Mouse (Mus musculus) hindbrain, embryonic 15.5 days (tissue): ENCODE results near the gene Xlr4a. TPM values are rescaled to one million over a fixed set of nuclear protein-coding genes. Genes with fewer than 3 reads are reported as not detected.

Experiments used
- ATAC-seq: fragments of 200-750 bp; cut with Nextera tagmentation; 2 replicates; pipeline ENCODE4 v1.8.0; 2017; ENCODE audit warnings: low read depth, moderate number of reproducible peaks, moderate TSS enrichment; ENCODE audit not compliant: low FRiP score
- H3K27ac ChIP-seq: fragments of 300-500 bp; sonication (generic); replicated peaks from 2 replicates; pipeline ENCODE4 v1.5.1; 2015; ENCODE audit warnings: mild to moderate bottlenecking, inconsistent platforms
- H3K27me3 ChIP-seq: fragments of 300-500 bp; sonication (generic); 2 replicates; pipeline ENCODE4 v1.6.1; 2015; ENCODE audit warnings: control low read depth, inconsistent platforms
- H3K36me3 ChIP-seq: fragments of 300-500 bp; sonication (generic); 2 replicates; pipeline ENCODE4 v1.6.1; 2015; ENCODE audit warnings: control low read depth, inconsistent platforms
- H3K4me1 ChIP-seq: fragments of 300-500 bp; sonication (generic); replicated peaks from 2 replicates; pipeline ENCODE4 v1.6.1; 2015; ENCODE audit warnings: control low read depth, inconsistent platforms
- H3K4me2 ChIP-seq: fragments of 300-500 bp; sonication (generic); 2 replicates; pipeline ENCODE4 v1.6.1; 2015; ENCODE audit warnings: moderate library complexity, mild to moderate bottlenecking, inconsistent platforms
- H3K4me3 ChIP-seq: fragments of 300-500 bp; sonication (generic); 2 replicates; pipeline ENCODE4 v1.5.1; 2015; ENCODE audit warnings: mild to moderate bottlenecking, inconsistent platforms
- H3K9ac ChIP-seq: fragments of 300-500 bp; sonication (generic); 2 replicates; pipeline ENCODE4 v1.6.1; 2015; ENCODE audit warnings: inconsistent platforms
- H3K9me3 ChIP-seq: fragments of 300-500 bp; sonication (generic); 2 replicates; pipeline ENCODE4 v1.6.1; 2016; ENCODE audit warnings: control low read depth, inconsistent platforms
- WGBS: fragments of 180-500 bp; shearing (Covaris S2); methylation state at CpG from one replicate; pipeline ENCODE4 v1.1.7; 2015; 5-methylcytosine and 5-hydroxymethylcytosine counted together
- polyA plus RNA-seq: library from polyadenylated mRNA; unstranded; fragments of >200 nt; fragmentation: Nextera tagmentation; extraction: Ambion mirVana; gene quantifications from 2 replicates; pipeline ENCODE4 v1.2.1, GENCODE M21; 2015

Gene Xlr4a
- polyA plus RNA-seq, 1 experiment from 2014 or later, result 0.74 TPM

DNA sequence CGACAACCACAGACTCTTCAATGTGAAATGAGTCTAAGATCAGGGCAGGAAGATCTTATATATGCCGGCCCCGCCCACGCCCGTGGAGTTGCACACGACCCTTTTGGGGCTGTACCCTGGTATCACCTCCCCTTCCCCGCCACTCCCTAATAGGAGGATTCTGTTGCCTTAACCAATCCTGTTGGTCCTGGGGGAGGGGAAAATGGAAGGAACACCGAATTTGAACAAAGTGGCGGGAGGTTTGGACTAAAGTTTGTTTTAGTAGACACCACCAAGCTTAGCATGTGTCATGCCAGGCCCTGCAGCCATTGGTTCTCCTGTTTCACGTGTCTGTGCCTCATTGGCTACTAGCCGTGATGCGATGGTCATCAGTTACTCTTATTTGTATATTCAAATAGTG is 42.6 kb downstream of the Xlr4a start:
- H3K4me2 ChIP-seq, result no peak overlapping the region
- H3K27ac ChIP-seq, result no peak overlapping the region
- H3K4me1 ChIP-seq, result no peaks in the 10 kb centered on the region
- no peak overlapping the region for H3K4me3 ChIP-seq
- no peaks in the 10 kb centered on the region for H3K27me3 ChIP-seq
- no peaks in the 10 kb centered on the region for H3K36me3 ChIP-seq
- 87% methylated on average over 12 of the region's 12 CpGs for WGBS
- no peak overlapping the region for H3K9ac ChIP-seq
- no peak for ATAC-seq
- no peaks in the 10 kb centered on the region for H3K9me3 ChIP-seq

DNA sequence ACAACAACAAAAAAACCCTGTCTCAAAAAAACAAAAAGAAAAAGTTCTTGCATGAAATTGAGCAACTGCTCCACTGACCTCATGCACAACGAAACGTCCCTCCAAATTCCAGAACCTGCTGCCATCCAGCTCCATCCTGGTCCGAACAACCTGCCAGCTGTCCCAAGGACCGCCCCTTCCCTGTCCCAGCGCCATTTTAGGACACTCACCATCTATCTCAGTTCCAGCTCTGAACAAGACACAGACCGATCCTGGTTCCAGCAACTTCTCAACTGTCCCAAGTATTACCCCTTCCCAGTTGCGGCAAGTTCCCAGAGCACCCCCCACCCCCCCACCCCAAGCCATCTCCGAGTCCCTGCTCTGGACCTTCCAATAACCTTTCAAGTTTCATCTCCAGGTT is 43.4 kb downstream of the Xlr4a start:
- Histone ChIP-seq H3K27me3 (no peaks in the 10 kb centered on the region), H3K9me3 (no peaks in the 10 kb centered on the region), H3K4me3 (no peak overlapping the region), H3K4me2 (no peak overlapping the region), H3K9ac (no peak overlapping the region), H3K27ac (no peak overlapping the region), H3K4me1 (no peaks in the 10 kb centered on the region), H3K36me3 (no peaks in the 10 kb centered on the region)
- 87% methylated on average over 8 of the region's 8 CpGs for WGBS
- no peak for ATAC-seq

DNA sequence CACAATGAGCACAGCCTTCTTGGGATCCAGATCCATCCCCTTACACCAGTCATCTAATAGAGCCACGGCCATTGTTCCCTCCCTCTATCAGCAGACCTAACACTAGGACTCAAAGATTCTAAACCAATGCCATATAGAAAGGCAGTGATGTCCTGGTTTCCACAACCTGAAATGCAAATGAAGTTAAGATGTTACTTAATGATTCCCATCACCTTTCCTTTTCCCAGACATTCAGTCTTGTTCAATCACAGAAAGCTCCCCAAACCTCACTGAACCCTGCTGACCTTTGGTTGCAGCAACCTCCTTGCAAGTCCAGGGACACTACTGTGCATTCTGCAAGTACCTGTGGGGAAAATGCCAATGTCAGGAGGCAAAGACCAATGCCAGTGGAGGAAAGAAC is 45.3 kb downstream of the Xlr4a start, which contains the start of gene Pnma5:
TSS of gene Pnma5 (minus strand) at position 101 of the 400 bp plus-strand sequence.
- no peak within 1 kb of the TSS for H3K4me3 ChIP-seq
- H3K27me3 ChIP-seq, result no peaks in the 10 kb centered on the region
- no peak within 1 kb of the TSS for H3K9ac ChIP-seq
- 83% methylated on average over 1 of the region's 1 CpGs for WGBS
- H3K27ac ChIP-seq, result no peak within 1 kb of the TSS
- no peaks in the 10 kb centered on the region for H3K36me3 ChIP-seq
- H3K9me3 ChIP-seq, result no peaks in the 10 kb centered on the region
- no peak for ATAC-seq
- no peak within 1 kb of the TSS for H3K4me2 ChIP-seq
- H3K4me1 ChIP-seq, result no peaks in the 10 kb centered on the region

Other genes starting within 250 kb of the Xlr4a start
- 67.1 and 73.8 TPM in 2 replicates for gene Cetn2, start 164.1 kb downstream of the Xlr4a start, polyA plus RNA-seq
- 48.9 and 49.2 TPM in 2 replicates for gene Nsdhl, start 163.9 kb downstream of the Xlr4a start, polyA plus RNA-seq
- 0.79 and 0.87 TPM in 2 replicates for gene Zfp185, start 95.1 kb downstream of the Xlr4a start, polyA plus RNA-seq
- gene Pnma5, start 45.4 kb downstream of the Xlr4a start, polyA plus RNA-seq, result 0.08 and 0.17 TPM in 2 replicates
- gene Pnma3, start 17.7 kb downstream of the Xlr4a start, polyA plus RNA-seq, result 4.2 and 5.0 TPM in 2 replicates
- gene Xlr3a, start 14.6 kb upstream of the Xlr4a start, polyA plus RNA-seq, result 4.3 and 5.7 TPM in 2 replicates
- gene Gm14685, start 34.6 kb upstream of the Xlr4a start, polyA plus RNA-seq, result 0.52 and 1.2 TPM in 2 replicates
- gene Xlr5b, start 66.3 kb upstream of the Xlr4a start, polyA plus RNA-seq, result not detected in 2 replicates
- 0.64 TPM in 1 of 2 replicates, not detected in the other for gene DXBay18, start 67.0 kb upstream of the Xlr4a start, polyA plus RNA-seq
- gene Spin2d, start 94.5 kb upstream of the Xlr4a start, polyA plus RNA-seq, result not detected in 2 replicates
- gene Xlr3b, start 109.7 kb upstream of the Xlr4a start, polyA plus RNA-seq, result 15.5 and 18.1 TPM in 2 replicates
- 0.27 and 1.1 TPM in 2 replicates for gene Xlr4b, start 131.9 kb upstream of the Xlr4a start, polyA plus RNA-seq
- 34.6 and 35.7 TPM in 2 replicates for gene F8a, start 145.8 kb upstream of the Xlr4a start, polyA plus RNA-seq
- gene Xlr4c, start 160.7 kb upstream of the Xlr4a start, polyA plus RNA-seq, result 0.43 and 0.49 TPM in 2 replicates
- 0.25 and 0.28 TPM in 2 replicates for gene Xlr3c, start 182.9 kb upstream of the Xlr4a start, polyA plus RNA-seq
- gene Xlr5a, start 210.5 kb upstream of the Xlr4a start, polyA plus RNA-seq, result 0.19 TPM in 1 of 2 replicates, not detected in the other
- not detected in 2 replicates for gene Xlr5c, start 210.5 kb upstream of the Xlr4a start, polyA plus RNA-seq